Mouse (Mus musculus) forelimb bud, embryonic 11.5 days (tissue): ENCODE measurements around the gene Usp47.
A peak's percentile ranks its signal among the peaks of the same experiment; 100 is the strongest.

Experiments used
- DNase-seq: peaks from one replicate; pipeline ENCODE4 v3.0.0-alpha.2; 2012; ENCODE audit warnings: low read depth, low spot score

Gene Usp47

GRCm38 (mm10) chr7:112120861-112121810, 97.8 kb downstream of the Usp47 start:
- DNase-seq, result no peak

- DNase-seq, result peak; percentile 63
These were observed 98.7 kb downstream of the Usp47 start for GRCm38 (mm10) chr7:112121866-112122500.

GRCm38 (mm10) chr7:112123612-112124011, 100.3 kb downstream of the Usp47 start:
- DNase-seq, result no peak

- DNase-seq, result no peak
These were observed 102.4 kb downstream of the Usp47 start for GRCm38 (mm10) chr7:112125625-112126260.

- DNase-seq, result no peak
These were observed 103.9 kb downstream of the Usp47 start for GRCm38 (mm10) chr7:112127085-112127637.

- DNase-seq, result no peak
These were observed 104.7 kb downstream of the Usp47 start for GRCm38 (mm10) chr7:112127954-112128353.

- peak; percentile 54 for DNase-seq
These were observed 105.5 kb downstream of the Usp47 start for GRCm38 (mm10) chr7:112128810-112129209.

GRCm38 (mm10) chr7:112129851-112130250, 106.5 kb downstream of the Usp47 start:
- DNase-seq, result no peak

GRCm38 (mm10) chr7:112130660-112131059, 107.4 kb downstream of the Usp47 start:
- no peak for DNase-seq

GRCm38 (mm10) chr7:112132005-112132404, 108.7 kb downstream of the Usp47 start:
- DNase-seq, result no peak

- DNase-seq, result no peak
These were observed 110.0 kb downstream of the Usp47 start for GRCm38 (mm10) chr7:112133277-112133676.

- DNase-seq, result no peak
These were observed 111.9 kb downstream of the Usp47 start for GRCm38 (mm10) chr7:112135161-112135560.

GRCm38 (mm10) chr7:112136537-112136936, 113.2 kb downstream of the Usp47 start:
- DNase-seq, result no peak

- DNase-seq, result no peak
These were observed 114.8 kb downstream of the Usp47 start for GRCm38 (mm10) chr7:112138168-112138508.

- DNase-seq, result no peak
These were observed 115.5 kb downstream of the Usp47 start for GRCm38 (mm10) chr7:112138509-112139405.

GRCm38 (mm10) chr7:112140725-112141124, 117.4 kb downstream of the Usp47 start:
- no peak for DNase-seq

GRCm38 (mm10) chr7:112142616-112143015, 119.3 kb downstream of the Usp47 start:
- DNase-seq, result no peak

GRCm38 (mm10) chr7:112143090-112143500, 119.8 kb downstream of the Usp47 start:
- DNase-seq, result no peak

- DNase-seq, result no peak
These were observed 120.7 kb downstream of the Usp47 start for GRCm38 (mm10) chr7:112143978-112144377.

GRCm38 (mm10) chr7:112144646-112145179, 121.4 kb downstream of the Usp47 start:
- DNase-seq, result peak; percentile 53

GRCm38 (mm10) chr7:112147979-112148378, 124.7 kb downstream of the Usp47 start:
- no peak for DNase-seq
